Mouse (Mus musculus) midbrain, embryonic 11.5 days (tissue): ENCODE results near the gene Psmb3. TPM values are rescaled to one million over a fixed set of nuclear protein-coding genes. Genes with fewer than 3 reads are reported as not detected.

Experiments
- ATAC-seq: fragments of 200-750 bp; cut with Nextera tagmentation; 2 replicates; pipeline ENCODE4 v1.8.0; 2017; ENCODE audit warnings: moderate TSS enrichment, moderate library complexity; ENCODE audit not compliant: low FRiP score
- DNase-seq: peaks from one replicate; pipeline ENCODE4 v3.0.0; 2015; ENCODE audit warnings: low spot score; ENCODE audit errors: missing footprints
- H3K27ac ChIP-seq: fragments of 300-500 bp; sonication (generic); 2 replicates; pipeline ENCODE4 v1.5.1; 2014; ENCODE audit warnings: low read depth, low read length
- H3K27me3 ChIP-seq: fragments of 300-500 bp; sonication (generic); 2 replicates; pipeline ENCODE4 v1.6.1; 2014; ENCODE audit warnings: mild to moderate bottlenecking, low read length, moderate library complexity, mixed read lengths; ENCODE audit not compliant: control insufficient read depth, insufficient read depth
- H3K36me3 ChIP-seq: fragments of 300-500 bp; sonication (generic); 2 replicates; pipeline ENCODE4 v1.6.1; 2014; ENCODE audit warnings: mild to moderate bottlenecking, low read length, moderate library complexity, mixed read lengths; ENCODE audit not compliant: control insufficient read depth, insufficient read depth
- H3K4me1 ChIP-seq: fragments of 300-500 bp; sonication (generic); 2 replicates; pipeline ENCODE4 v1.6.1; 2014; ENCODE audit warnings: low read length; ENCODE audit not compliant: control insufficient read depth, insufficient read depth
- H3K4me2 ChIP-seq: fragments of 300-500 bp; sonication (generic); 2 replicates; pipeline ENCODE4 v1.6.1; 2014; ENCODE audit warnings: mild to moderate bottlenecking, moderate library complexity
- H3K4me3 ChIP-seq: fragments of 300-500 bp; sonication (generic); 2 replicates; pipeline ENCODE4 v1.5.1; 2014; ENCODE audit warnings: low read depth, low read length
- H3K9ac ChIP-seq: fragments of 300-500 bp; sonication (generic); 2 replicates; pipeline ENCODE4 v1.6.1; 2014; ENCODE audit warnings: low read length
- H3K9me3 ChIP-seq: fragments of 300-500 bp; sonication (generic); 2 replicates; pipeline ENCODE4 v1.6.1; 2016; ENCODE audit warnings: low read length; ENCODE audit not compliant: control insufficient read depth
- WGBS: fragments of 180-500 bp; shearing (Covaris S2); extraction: QIAGEN DNeasy Blood & Tissue Kit; methylation state at CpG from one replicate; pipeline ENCODE4 v1.1.7; 2014; 5-methylcytosine and 5-hydroxymethylcytosine counted together
- polyA plus RNA-seq: library from polyadenylated mRNA; unstranded; fragments of >200 nt; fragmentation: Nextera tagmentation; extraction: Ambion mirVana; gene quantifications from 2 replicates; pipeline ENCODE4 v1.2.1, GENCODE M21; 2014

Psmb3 gene
- polyA plus RNA-seq, 1 experiment from 2014 or later, result 517 TPM

GRCm38 (mm10) chr11:97739155-97739554 is 36.0 kb downstream of the Psmb3 start:
- no peaks in the 10 kb centered on the region for H3K27me3 ChIP-seq
- H3K4me1 ChIP-seq, result peaks cover 14% of the 10 kb centered on the region
- H3K9me3 ChIP-seq, result no peaks in the 10 kb centered on the region
- ATAC-seq (no peak), DNase-seq (no peak)
- no peak overlapping the region for H3K4me2 ChIP-seq
- H3K4me3 ChIP-seq, result no peak overlapping the region
- H3K27ac ChIP-seq, result no peak overlapping the region
- 90% methylated on average over 3 of the region's 3 CpGs for WGBS
- H3K9ac ChIP-seq, result no peak overlapping the region
- no peaks in the 10 kb centered on the region for H3K36me3 ChIP-seq

- Histone ChIP-seq H3K4me2 (no peak overlapping the region), H3K4me1 (peaks cover 14% of the 10 kb centered on the region), H3K27me3 (no peaks in the 10 kb centered on the region), H3K36me3 (no peaks in the 10 kb centered on the region), H3K4me3 (no peak overlapping the region), H3K9ac (no peak overlapping the region), H3K27ac (no peak overlapping the region), H3K9me3 (no peaks in the 10 kb centered on the region)
- WGBS, result 50% methylated on average over 7 of the region's 7 CpGs
- DNase-seq (no peak), ATAC-seq (no peak)
These were observed 37.0 kb downstream of the Psmb3 start for GRCm38 (mm10) chr11:97740190-97740589.

- DNase-seq (no peak), ATAC-seq (no peak)
- WGBS, result 96% methylated on average over 5 of the region's 5 CpGs
- H3K27me3 ChIP-seq, result no peaks in the 10 kb centered on the region
- no peak overlapping the region for H3K4me3 ChIP-seq
- no peak overlapping the region for H3K27ac ChIP-seq
- peaks cover 14% of the 10 kb centered on the region for H3K4me1 ChIP-seq
- no peak overlapping the region for H3K4me2 ChIP-seq
- no peak overlapping the region for H3K9ac ChIP-seq
- no peaks in the 10 kb centered on the region for H3K9me3 ChIP-seq
- H3K36me3 ChIP-seq, result peaks cover 5% of the 10 kb centered on the region; the same call in 1 of the 2 replicates
These were observed 39.0 kb downstream of the Psmb3 start for GRCm38 (mm10) chr11:97742157-97742556.

- peaks cover 5% of the 10 kb centered on the region; the same call in 1 of the 2 replicates for H3K36me3 ChIP-seq
- DNase-seq, result no peak
- ATAC-seq, result no peak
- H3K9ac ChIP-seq, result no peak overlapping the region
- H3K4me1 ChIP-seq, result peaks cover 14% of the 10 kb centered on the region
- H3K27me3 ChIP-seq, result no peaks in the 10 kb centered on the region
- H3K27ac ChIP-seq, result no peak overlapping the region
- H3K4me2 ChIP-seq, result no peak overlapping the region
- H3K4me3 ChIP-seq, result no peak overlapping the region
- WGBS, result 82% methylated on average over 9 of the region's 9 CpGs
- no peaks in the 10 kb centered on the region for H3K9me3 ChIP-seq
These were observed 39.4 kb downstream of the Psmb3 start for GRCm38 (mm10) chr11:97742591-97742990.

- ATAC-seq (no peak), DNase-seq (peak; percentile 67)
- Histone ChIP-seq H3K4me1 (peaks cover 14% of the 10 kb centered on the region), H3K9ac (peak overlapping the region; percentile 82), H3K4me2 (peak overlapping the region; percentile 82), H3K36me3 (peaks cover 10% of the 10 kb centered on the region; the same call in 1 of the 2 replicates), H3K27me3 (no peaks in the 10 kb centered on the region), H3K27ac (no peak overlapping the region), H3K9me3 (no peaks in the 10 kb centered on the region), H3K4me3 (peak overlapping the region; percentile 62)
- 50% methylated on average over 9 of the region's 9 CpGs for WGBS
These were observed 40.2 kb downstream of the Psmb3 start for GRCm38 (mm10) chr11:97743423-97743822.

GRCm38 (mm10) chr11:97744063-97744717 is 41.0 kb downstream of the Psmb3 start, which contains the start of gene Pip4k2b:
Gene Pip4k2b (minus strand): TSS chr11:97744704.
- Histone ChIP-seq H3K4me1 (peaks cover 14% of the 10 kb centered on the region), H3K27me3 (no peaks in the 10 kb centered on the region), H3K4me3 (peak within 1 kb of the TSS; percentile 62), H3K36me3 (peaks cover 10% of the 10 kb centered on the region; the same call in 1 of the 2 replicates), H3K9me3 (no peaks in the 10 kb centered on the region), H3K4me2 (peak within 1 kb of the TSS; percentile 82), H3K9ac (peak within 1 kb of the TSS; percentile 92), H3K27ac (peak within 1 kb of the TSS; percentile 89)
- DNase-seq (peak; percentile 95), ATAC-seq (peak; percentile 36; the same call in 1 of the 2 replicates)
- WGBS, result under 1% methylated on average over 49 of the region's 63 CpGs

GRCm38 (mm10) chr11:97744718-97745330 is 41.6 kb downstream of the Psmb3 start:
- peaks cover 14% of the 10 kb centered on the region for H3K4me1 ChIP-seq
- H3K27ac ChIP-seq, result peak overlapping the region; percentile 89
- peak overlapping the region; percentile 62 for H3K4me3 ChIP-seq
- peak overlapping the region; percentile 92 for H3K9ac ChIP-seq
- ATAC-seq, result peak; percentile 97
- under 1% methylated on average over 47 of the region's 57 CpGs for WGBS
- peak overlapping the region; percentile 82 for H3K4me2 ChIP-seq
- no peaks in the 10 kb centered on the region for H3K9me3 ChIP-seq
- DNase-seq, result peak; percentile 100
- H3K27me3 ChIP-seq, result no peaks in the 10 kb centered on the region
- H3K36me3 ChIP-seq, result peaks cover 10% of the 10 kb centered on the region; the same call in 1 of the 2 replicates

- Histone ChIP-seq H3K27ac (no peak overlapping the region), H3K9ac (no peak overlapping the region), H3K27me3 (no peaks in the 10 kb centered on the region), H3K4me2 (peak overlapping the region; percentile 41), H3K36me3 (peaks cover 13% of the 10 kb centered on the region), H3K9me3 (no peaks in the 10 kb centered on the region), H3K4me3 (peak overlapping the region; percentile 62), H3K4me1 (peaks cover 14% of the 10 kb centered on the region)
- ATAC-seq (no peak), DNase-seq (no peak)
- WGBS, result 14% methylated on average over 13 of the region's 13 CpGs
These were observed 42.1 kb downstream of the Psmb3 start for GRCm38 (mm10) chr11:97745331-97745721.

GRCm38 (mm10) chr11:97747773-97748172 is 44.6 kb downstream of the Psmb3 start:
- no peak overlapping the region for H3K27ac ChIP-seq
- H3K36me3 ChIP-seq, result peaks cover 27% of the 10 kb centered on the region
- ATAC-seq (no peak), DNase-seq (peak; percentile 70)
- H3K9ac ChIP-seq, result no peak overlapping the region
- WGBS, result 92% methylated on average over 8 of the region's 8 CpGs
- no peak overlapping the region for H3K4me2 ChIP-seq
- no peak overlapping the region for H3K4me3 ChIP-seq
- H3K4me1 ChIP-seq, result peaks cover 12% of the 10 kb centered on the region
- H3K27me3 ChIP-seq, result no peaks in the 10 kb centered on the region
- H3K9me3 ChIP-seq, result no peaks in the 10 kb centered on the region; the same call in 1 of the 2 replicates
